In genomic region chr6:30579961-30580840, GRCm38 (mm10) we compare ENCODE assay signal across 14 mouse cellular contexts. TPM values are rescaled to one million over a fixed set of nuclear protein-coding genes. Genes with fewer than 3 reads are reported as not detected.
DNase-seq lines count a peak whose midpoint lies in the region; ATAC-seq and TF ChIP-seq lines count a peak whose summit lies in the region.
"Had no signal": no experiment of that assay in that cellular context is flagged by ENCODE, and none has a peak within 500 bp of the region (broad histone marks: within the 10 kb centered on the region; RNA-seq: fewer than 3 reads in every experiment).

No protein-coding gene starts in this region.

- H3K9ac ChIP-seq in kidney, postnatal 0 days (ENCODE audit: low read depth, low read length): no peak overlapping the region
- H3K9ac ChIP-seq in embryonic facial prominence, embryonic 14.5 days (ENCODE audit: low read depth, low read length): no peak overlapping the region
- H3K9ac ChIP-seq in hindbrain, embryonic 16.5 days (ENCODE audit: low read depth, low read length): no peak overlapping the region
- no peak overlapping the region for H3K9ac ChIP-seq in neural tube, embryonic 12.5 days
- no peak overlapping the region for H3K9ac ChIP-seq in liver, embryonic 11.5 days (ENCODE audit: low read depth, low read length)

- no peak for TF ChIP-seq CTCF in kidney, postnatal 0 days (IDR thresholded peaks at IDR 0.05; ENCODE audit: low read depth)

- no peaks in the 10 kb centered on the region for H3K36me3 ChIP-seq in kidney, postnatal 0 days (ENCODE audit: insufficient read depth, low read length)
- no peaks in the 10 kb centered on the region for H3K36me3 ChIP-seq in embryonic facial prominence, embryonic 14.5 days (ENCODE audit: control insufficient read depth, insufficient read depth, low read length)
- H3K36me3 ChIP-seq in hindbrain, embryonic 16.5 days (ENCODE audit: control insufficient read depth, insufficient read depth, low read length): no peaks in the 10 kb centered on the region
- no peaks in the 10 kb centered on the region for H3K36me3 ChIP-seq in neural tube, embryonic 12.5 days
- H3K36me3 ChIP-seq in liver, embryonic 11.5 days (ENCODE audit: control insufficient read depth, insufficient read depth, low read length): no peaks in the 10 kb centered on the region

- H3K27me3 ChIP-seq in kidney, postnatal 0 days (ENCODE audit: insufficient read depth, low read length): no peaks in the 10 kb centered on the region
- no peaks in the 10 kb centered on the region for H3K27me3 ChIP-seq in embryonic facial prominence, embryonic 14.5 days (replicated peaks; ENCODE audit: control insufficient read depth, insufficient read depth, low read length)
- no peaks in the 10 kb centered on the region for H3K27me3 ChIP-seq in hindbrain, embryonic 16.5 days (replicated peaks; ENCODE audit: control insufficient read depth, insufficient read depth, low read length)
- no peaks in the 10 kb centered on the region for H3K27me3 ChIP-seq in neural tube, embryonic 12.5 days (replicated peaks)
- H3K27me3 ChIP-seq in liver, embryonic 11.5 days (replicated peaks; ENCODE audit: control insufficient read depth, insufficient read depth, low read length): no peaks in the 10 kb centered on the region

- H3K4me3 ChIP-seq in kidney, postnatal 0 days (replicated peaks; ENCODE audit: low read depth, low read length): no peak overlapping the region
- no peak overlapping the region for H3K4me3 ChIP-seq in embryonic facial prominence, embryonic 14.5 days (ENCODE audit: low read depth, low read length)
- H3K4me3 ChIP-seq in hindbrain, embryonic 16.5 days (ENCODE audit: low read length): no peak overlapping the region
- H3K4me3 ChIP-seq in neural tube, embryonic 12.5 days: no peak overlapping the region
- H3K4me3 ChIP-seq in liver, embryonic 11.5 days (ENCODE audit: low read depth, low read length): no peak overlapping the region
- H3K4me3 ChIP-seq: megakaryocyte, embryonic 14.5 days had no signal

- WGBS in kidney, postnatal 0 days: 45% methylated on average over 17 of the region's 17 CpGs
- WGBS in embryonic facial prominence, embryonic 14.5 days: 57% methylated on average over 17 of the region's 17 CpGs
- WGBS in hindbrain, embryonic 16.5 days: 32% methylated on average over 17 of the region's 17 CpGs
- WGBS in neural tube, embryonic 12.5 days: 26% methylated on average over 17 of the region's 17 CpGs
- 72% methylated on average over 17 of the region's 17 CpGs for WGBS in liver, embryonic 11.5 days

- no peak overlapping the region for H3K27ac ChIP-seq in kidney, postnatal 0 days
- H3K27ac ChIP-seq in embryonic facial prominence, embryonic 14.5 days (replicated peaks; ENCODE audit: low read depth, low read length): peak overlapping the region; percentile 52; the same call in 1 of the 2 replicates
- H3K27ac ChIP-seq in hindbrain, embryonic 16.5 days (ENCODE audit: low read depth, low read length): peak overlapping the region; percentile 59
- H3K27ac ChIP-seq in neural tube, embryonic 12.5 days: peak overlapping the region; percentile 62
- no peak overlapping the region; the same call in 1 of the 2 replicates for H3K27ac ChIP-seq in liver, embryonic 11.5 days (ENCODE audit: low read depth, low read length)

- H3K9me3 ChIP-seq in kidney, postnatal 0 days (replicated peaks; ENCODE audit: low read length): no peaks in the 10 kb centered on the region
- H3K9me3 ChIP-seq in embryonic facial prominence, embryonic 14.5 days (ENCODE audit: control insufficient read depth, low read length): no peaks in the 10 kb centered on the region
- H3K9me3 ChIP-seq in hindbrain, embryonic 16.5 days (ENCODE audit: control insufficient read depth, low read length): no peaks in the 10 kb centered on the region
- no peaks in the 10 kb centered on the region for H3K9me3 ChIP-seq in neural tube, embryonic 12.5 days
- H3K9me3 ChIP-seq in liver, embryonic 11.5 days (ENCODE audit: control insufficient read depth, low read length): no peaks in the 10 kb centered on the region
- H3K9me3 ChIP-seq: megakaryocyte, embryonic 14.5 days had no signal

- ATAC-seq in kidney, postnatal 0 days (replicated peaks; ENCODE audit: low FRiP score, low read depth): no peak
- ATAC-seq in embryonic facial prominence, embryonic 14.5 days (ENCODE audit: low read depth): no peak
- ATAC-seq in hindbrain, embryonic 16.5 days: peak; percentile 70
- peak; percentile 44; the same call in 1 of the 2 replicates for ATAC-seq in neural tube, embryonic 12.5 days (ENCODE audit: low FRiP score, low read depth)
- ATAC-seq in cerebellum, adult (ENCODE audit: insufficient number of reproducible peaks, low FRiP score, low TSS enrichment): no peak
- ATAC-seq in liver, embryonic 11.5 days (replicated peaks; ENCODE audit: low FRiP score): no peak
- ATAC-seq: inflammation-experienced regulatory T-cells, adult 6 months had no signal

- DNase-seq in kidney, postnatal 0 days (ENCODE audit: low spot score): peak; percentile 69
- DNase-seq in kidney, adult 11 months: no peak
- no peak for DNase-seq in embryonic facial prominence, embryonic 14.5 days (ENCODE audit: low spot score)
- DNase-seq in adrenal gland, postnatal 36 days: no peak
- no peak for DNase-seq in liver, embryonic 11.5 days (ENCODE audit: low spot score)
- DNase-seq: heart, adult 11 months; retina, postnatal 1 day had no signal

- no peak overlapping the region for H3K4me2 ChIP-seq in kidney, postnatal 0 days (ENCODE audit: low read length)
- H3K4me2 ChIP-seq in embryonic facial prominence, embryonic 14.5 days (ENCODE audit: low read depth, low read length): no peak overlapping the region
- H3K4me2 ChIP-seq in hindbrain, embryonic 16.5 days (ENCODE audit: low read length): peak overlapping the region; percentile 11
- peak overlapping the region; percentile 19 for H3K4me2 ChIP-seq in neural tube, embryonic 12.5 days (replicated peaks)
- H3K4me2 ChIP-seq in liver, embryonic 11.5 days: no peak overlapping the region

- peaks cover 4% of the 10 kb centered on the region; the same call in 1 of the 2 replicates for H3K4me1 ChIP-seq in kidney, postnatal 0 days (replicated peaks; ENCODE audit: insufficient read depth, low read length)
- H3K4me1 ChIP-seq in embryonic facial prominence, embryonic 14.5 days (ENCODE audit: control insufficient read depth, insufficient read depth, low read length): peaks cover 24% of the 10 kb centered on the region
- peaks cover 8% of the 10 kb centered on the region for H3K4me1 ChIP-seq in hindbrain, embryonic 16.5 days (ENCODE audit: control insufficient read depth, insufficient read depth, low read depth, low read length)
- H3K4me1 ChIP-seq in neural tube, embryonic 12.5 days: peaks cover 23% of the 10 kb centered on the region
- H3K4me1 ChIP-seq in liver, embryonic 11.5 days (replicated peaks; ENCODE audit: control insufficient read depth, insufficient read depth, low read length): no peaks in the 10 kb centered on the region
- H3K4me1 ChIP-seq: megakaryocyte, embryonic 14.5 days had no signal

RNA-seq across cellular contexts. Expression of gene Cpa4, which starts 12.0 kb away (rescaled TPM):
- 0.05 TPM in 1 of 2 replicates, not detected in the other for polyA plus RNA-seq in kidney, postnatal 0 days (2015; fragmentation: Nextera tagmentation; extraction: Ambion mirVana)
- 3.0 and 3.4 TPM in 2 replicates for polyA plus RNA-seq in embryonic facial prominence, embryonic 14.5 days (2014; fragmentation: Nextera tagmentation; extraction: Ambion mirVana)
- polyA plus RNA-seq in hindbrain, embryonic 16.5 days (2015; fragmentation: Nextera tagmentation; extraction: Ambion mirVana): 0.84 and 0.85 TPM in 2 replicates
- 1.2 and 1.9 TPM in 2 replicates for polyA plus RNA-seq in neural tube, embryonic 12.5 days (2016; fragmentation: Nextera tagmentation; extraction: Ambion mirVana)
- total RNA-seq in adrenal gland, postnatal 36 days (2021): 1 to 10 TPM; 1.1 to 1.2 TPM
- polyA plus RNA-seq in liver, embryonic 11.5 days (2014; fragmentation: Nextera tagmentation; extraction: Ambion mirVana): 0.44 and 0.45 TPM in 2 replicates
- polyA plus RNA-seq: inflammation-experienced regulatory T-cells, adult 6 months; testis, adult 2 months had no signal

RNA-seq across cellular contexts. Expression of gene Cpa5, which starts 30.6 kb away (rescaled TPM):
- 0.27 and 0.28 TPM in 2 replicates for polyA plus RNA-seq in kidney, postnatal 0 days (2015; fragmentation: Nextera tagmentation; extraction: Ambion mirVana)
- 0.92 and 1.3 TPM in 2 replicates for polyA plus RNA-seq in embryonic facial prominence, embryonic 14.5 days (2014; fragmentation: Nextera tagmentation; extraction: Ambion mirVana)
- 0.09 and 0.12 TPM in 2 replicates for polyA plus RNA-seq in hindbrain, embryonic 16.5 days (2015; fragmentation: Nextera tagmentation; extraction: Ambion mirVana)
- not detected in 2 replicates for polyA plus RNA-seq in neural tube, embryonic 12.5 days (2016; fragmentation: Nextera tagmentation; extraction: Ambion mirVana)
- not detected for total RNA-seq in adrenal gland, postnatal 36 days (2021)
- 0.14 TPM in 1 of 2 replicates, not detected in the other for polyA plus RNA-seq in liver, embryonic 11.5 days (2014; fragmentation: Nextera tagmentation; extraction: Ambion mirVana)
- total RNA-seq: left cerebral cortex, postnatal 25 days had no signal
- polyA plus RNA-seq: inflammation-experienced regulatory T-cells, adult 6 months had no signal

RNA-seq across cellular contexts. Expression of gene Cpa2, which starts 38.8 kb away (rescaled TPM):
- polyA plus RNA-seq in kidney, postnatal 0 days (2015; fragmentation: Nextera tagmentation; extraction: Ambion mirVana): 11.5 and 12.4 TPM in 2 replicates
- 3.3 and 4.5 TPM in 2 replicates for polyA plus RNA-seq in embryonic facial prominence, embryonic 14.5 days (2014; fragmentation: Nextera tagmentation; extraction: Ambion mirVana)
- polyA plus RNA-seq in hindbrain, embryonic 16.5 days (2015; fragmentation: Nextera tagmentation; extraction: Ambion mirVana): 7.6 and 9.7 TPM in 2 replicates
- polyA plus RNA-seq in neural tube, embryonic 12.5 days (2016; fragmentation: Nextera tagmentation; extraction: Ambion mirVana): 8.2 and 8.5 TPM in 2 replicates
- under 1 TPM; 0.56 to 0.66 TPM for total RNA-seq in adrenal gland, postnatal 36 days (2021)
- polyA plus RNA-seq in liver, embryonic 11.5 days (2014; fragmentation: Nextera tagmentation; extraction: Ambion mirVana): 1.7 and 1.9 TPM in 2 replicates

RNA-seq across cellular contexts. Expression of gene Cpa1, which starts 58.8 kb away (rescaled TPM):
- polyA plus RNA-seq in kidney, postnatal 0 days (2015; fragmentation: Nextera tagmentation; extraction: Ambion mirVana): 0.53 and 0.55 TPM in 2 replicates
- polyA plus RNA-seq in embryonic facial prominence, embryonic 14.5 days (2014; fragmentation: Nextera tagmentation; extraction: Ambion mirVana): 1.3 and 1.7 TPM in 2 replicates
- 0.85 and 0.90 TPM in 2 replicates for polyA plus RNA-seq in hindbrain, embryonic 16.5 days (2015; fragmentation: Nextera tagmentation; extraction: Ambion mirVana)
- polyA plus RNA-seq in neural tube, embryonic 12.5 days (2016; fragmentation: Nextera tagmentation; extraction: Ambion mirVana): 0.18 and 0.37 TPM in 2 replicates
- not detected for total RNA-seq in adrenal gland, postnatal 36 days (2021)
- polyA plus RNA-seq in liver, embryonic 11.5 days (2014; fragmentation: Nextera tagmentation; extraction: Ambion mirVana): 0.69 and 1.0 TPM in 2 replicates
- total RNA-seq: left cerebral cortex, postnatal 25 days had no signal
- polyA plus RNA-seq: inflammation-experienced regulatory T-cells, adult 6 months had no signal

Comparison
In these comparisons a context has a peak if more than half of its experiments do, and no peak if none do; other contexts are left out.
1. ATAC-seq: peak in hindbrain, embryonic 16.5 days (single experiment) and neural tube, embryonic 12.5 days (single experiment); none in kidney, postnatal 0 days (single experiment), embryonic facial prominence, embryonic 14.5 days (single experiment), cerebellum, adult (single experiment) and liver, embryonic 11.5 days (single experiment).
2. H3K27ac ChIP-seq: peak in embryonic facial prominence, embryonic 14.5 days (single experiment), hindbrain, embryonic 16.5 days (single experiment) and neural tube, embryonic 12.5 days (single experiment); none in kidney, postnatal 0 days (single experiment) and liver, embryonic 11.5 days (single experiment).
3. H3K4me2 ChIP-seq: peak in hindbrain, embryonic 16.5 days (single experiment) and neural tube, embryonic 12.5 days (single experiment); none in kidney, postnatal 0 days (single experiment), embryonic facial prominence, embryonic 14.5 days (single experiment) and liver, embryonic 11.5 days (single experiment).